Mouse (Mus musculus) stomach, embryonic 14.5 days (tissue): ENCODE results near the gene Sin3b. TPM values are rescaled to one million over a fixed set of nuclear protein-coding genes. Genes with fewer than 3 reads are reported as not detected.

Experiments
- ATAC-seq: fragments of 200-750 bp; cut with Nextera tagmentation; 2 replicates; pipeline ENCODE4 v1.8.0; 2017; ENCODE audit warnings: low read depth, moderate TSS enrichment; ENCODE audit not compliant: insufficient number of reproducible peaks, insufficient read depth, low FRiP score
- H3K27ac ChIP-seq: fragments of 300-500 bp; sonication (generic); 2 replicates; pipeline ENCODE4 v1.5.1; 2014; ENCODE audit warnings: mild to moderate bottlenecking, low read length, moderate library complexity, mixed read lengths
- H3K27me3 ChIP-seq: fragments of 300-500 bp; sonication (generic); 2 replicates; pipeline ENCODE4 v1.6.1; 2014; ENCODE audit warnings: low read length, control low read depth, mixed read lengths; ENCODE audit not compliant: control insufficient read depth, insufficient read depth
- H3K36me3 ChIP-seq: fragments of 300-500 bp; sonication (generic); 2 replicates; pipeline ENCODE4 v1.6.1; 2014; ENCODE audit warnings: mild to moderate bottlenecking, control low read depth, low read length, moderate library complexity, mixed read lengths; ENCODE audit not compliant: control insufficient read depth, insufficient read depth
- H3K4me1 ChIP-seq: fragments of 300-500 bp; sonication (generic); 2 replicates; pipeline ENCODE4 v1.6.1; 2014; ENCODE audit warnings: low read length, control low read depth, mixed read lengths; ENCODE audit not compliant: control insufficient read depth, insufficient read depth
- H3K4me2 ChIP-seq: fragments of 300-500 bp; sonication (generic); replicated peaks from 2 replicates; pipeline ENCODE4 v1.6.1; 2014; ENCODE audit warnings: low read depth, low read length, control low read depth
- H3K4me3 ChIP-seq: fragments of 300-500 bp; sonication (generic); 2 replicates; pipeline ENCODE4 v1.5.1; 2014; ENCODE audit warnings: low read depth, low read length, control low read depth
- H3K9ac ChIP-seq: fragments of 300-500 bp; sonication (generic); replicated peaks from 2 replicates; pipeline ENCODE4 v1.6.1; 2014; ENCODE audit warnings: low read depth, mild to moderate bottlenecking, control low read depth, low read length, moderate library complexity, mixed read lengths
- H3K9me3 ChIP-seq: fragments of 300-500 bp; sonication (generic); 2 replicates; pipeline ENCODE4 v1.6.1; 2016; ENCODE audit warnings: low read depth, low read length, control low read depth; ENCODE audit not compliant: control insufficient read depth
- WGBS: fragments of 180-500 bp; shearing (Covaris S2); extraction: QIAGEN DNeasy Blood & Tissue Kit; methylation state at CpG from one replicate; pipeline ENCODE4 v1.1.7; 2014; 5-methylcytosine and 5-hydroxymethylcytosine counted together
- microRNA-seq: library from miRNA; unstranded; fragments of <30 nt; microRNA quantifications from one replicate; pipeline ENCODE4, GENCODE M21; 2016
- polyA plus RNA-seq: library from polyadenylated mRNA; unstranded; fragments of >200 nt; fragmentation: Nextera tagmentation; extraction: Ambion mirVana; gene quantifications from 2 replicates; pipeline ENCODE4 v1.2.1, GENCODE M21; 2014

Sin3b gene
- polyA plus RNA-seq, 1 experiment from 2014 or later = 178 TPM

DNA sequence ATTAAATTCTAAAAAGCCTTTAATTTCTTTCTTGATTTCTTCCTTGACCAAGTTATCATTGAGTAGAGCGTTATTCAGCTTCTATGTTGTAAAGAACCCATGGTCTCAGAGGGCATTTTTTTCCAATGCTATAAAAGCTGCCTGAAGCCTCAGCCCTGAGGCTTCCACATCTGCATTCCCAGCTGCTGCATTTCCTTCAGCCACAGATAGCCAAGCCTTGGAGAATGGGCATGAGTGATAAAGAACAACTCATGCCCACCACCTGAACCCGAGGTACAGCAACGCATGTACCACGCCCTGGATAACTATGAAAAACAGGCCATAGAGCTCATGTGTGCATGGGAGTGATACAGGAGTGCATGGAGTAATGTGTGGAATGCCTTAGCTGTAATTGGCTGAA is 57.6 kb downstream of the Sin3b start:
- ATAC-seq = no peak
- no peaks in the 10 kb centered on the region for H3K4me1 ChIP-seq
- no peak overlapping the region for H3K9ac ChIP-seq
- H3K36me3 ChIP-seq = no peaks in the 10 kb centered on the region
- no peak overlapping the region for H3K4me3 ChIP-seq
- no peak overlapping the region for H3K27ac ChIP-seq
- no peaks in the 10 kb centered on the region for H3K9me3 ChIP-seq
- H3K4me2 ChIP-seq = no peak overlapping the region
- H3K27me3 ChIP-seq = no peaks in the 10 kb centered on the region
- 88% methylated on average over 4 of the region's 4 CpGs for WGBS

DNA sequence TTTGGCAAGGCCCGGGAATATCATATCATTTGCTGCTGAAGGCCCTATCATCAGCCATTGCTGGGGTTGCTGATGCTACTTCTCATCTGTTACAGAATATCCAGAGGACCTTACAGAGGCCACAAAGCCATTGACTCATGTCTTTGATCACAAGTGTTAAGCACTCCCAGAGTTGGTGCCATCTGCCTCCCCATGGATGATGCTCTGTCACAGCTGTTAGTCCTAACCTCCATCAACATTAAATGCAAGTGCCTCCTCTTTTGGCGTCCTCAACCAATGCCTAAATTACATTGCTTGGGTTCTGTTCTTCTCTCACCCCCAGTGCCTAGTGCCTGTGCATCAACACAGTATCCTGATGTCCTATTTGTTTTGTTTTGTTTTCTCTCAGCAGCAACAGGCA is 78.5 kb downstream of the Sin3b start:
- Histone ChIP-seq H3K4me1 (no peaks in the 10 kb centered on the region), H3K4me2 (no peak overlapping the region), H3K9ac (no peak overlapping the region), H3K4me3 (no peak overlapping the region), H3K27me3 (no peaks in the 10 kb centered on the region), H3K27ac (no peak overlapping the region), H3K36me3 (no peaks in the 10 kb centered on the region), H3K9me3 (no peaks in the 10 kb centered on the region)
- ATAC-seq = no peak
- 76% methylated on average over 2 of the region's 2 CpGs for WGBS

Small RNA genes within 50 kb of the gene (microRNA-seq; reads per million reads assigned to microRNA genes)
- not detected for gene Gm26237

Other genes with a start within 250 kb of the Sin3b start
- gene Cherp, start 248.1 kb upstream of the Sin3b start, polyA plus RNA-seq = 57.3 and 60.9 TPM in 2 replicates
- gene Slc35e1, start 230.7 kb upstream of the Sin3b start, polyA plus RNA-seq = 10.7 and 11.2 TPM in 2 replicates
- gene Med26, start 175.0 kb upstream of the Sin3b start, polyA plus RNA-seq = 10.8 and 13.3 TPM in 2 replicates
- gene Smim7, start 152.2 kb upstream of the Sin3b start, polyA plus RNA-seq = 150 and 154 TPM in 2 replicates
- gene Tmem38a, start 151.2 kb upstream of the Sin3b start, polyA plus RNA-seq = 22.6 and 26.9 TPM in 2 replicates
- gene Nwd1, start 76.6 kb upstream of the Sin3b start, polyA plus RNA-seq = 0.14 TPM in 2 replicates
- 2.5 and 3.0 TPM in 2 replicates for gene F2rl3, start 38.6 kb downstream of the Sin3b start, polyA plus RNA-seq